Mouse (Mus musculus): ENCODE data around the gene Cyld. TPM values are rescaled to one million over a fixed set of nuclear protein-coding genes. Genes with fewer than 3 reads are reported as not detected.
"Not testable (repeated sequence)": the region's sequence is repeated elsewhere in the genome, so short reads cannot be mapped to it uniquely, and the experiment has no call there.

The Cyld gene
- total RNA-seq, 2 experiments from 2014 or later = 105 to 118 TPM

DNA sequence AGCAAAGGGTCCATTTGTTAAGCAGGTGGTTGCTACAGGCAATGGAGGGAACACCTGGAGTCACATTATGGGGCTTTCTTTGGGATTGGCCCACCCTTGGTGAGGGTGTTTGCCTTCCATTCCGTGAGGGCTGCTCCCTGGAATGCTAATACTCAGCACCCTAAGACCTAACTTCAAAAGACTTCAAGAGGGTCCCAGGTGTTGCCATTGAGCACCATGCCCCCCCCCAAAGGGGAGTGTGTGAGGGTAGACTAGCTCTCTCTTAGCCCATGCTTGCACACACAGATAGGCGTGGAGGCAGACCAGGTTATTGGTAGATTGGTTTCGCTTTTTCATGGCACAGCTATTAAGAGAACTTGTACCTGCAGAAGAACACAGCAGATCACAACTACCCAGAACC is 83.3 kb downstream of the Cyld start:
- intact Hi-C loops (cut with DNase I) = no loop called here
- no peak for DNase-seq (ENCODE audit: low spot score in 2 of 2)

DNA sequence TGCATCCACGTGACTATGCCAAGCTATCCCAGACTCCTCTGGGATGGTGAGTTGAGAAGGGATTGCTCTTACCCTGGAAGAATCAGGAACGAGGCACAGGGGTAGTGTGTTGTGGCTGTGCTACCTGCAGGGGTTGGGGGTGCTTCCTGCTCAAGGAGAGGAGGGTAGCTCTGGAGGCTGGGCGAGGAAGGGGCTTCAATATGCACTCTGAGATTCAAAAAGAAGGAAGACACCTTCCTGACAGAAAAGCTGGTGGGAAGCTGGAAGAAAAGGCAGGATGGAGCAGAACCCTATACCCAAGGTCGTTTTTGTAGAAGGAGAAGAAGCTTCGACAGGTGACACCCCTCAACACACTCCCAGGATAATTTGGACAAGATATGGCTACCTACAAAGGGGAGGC is 84.5 kb downstream of the Cyld start:
- intact Hi-C loops (cut with DNase I) = no loop called here
- no peak for DNase-seq (ENCODE audit: low spot score in 2 of 2)

DNA sequence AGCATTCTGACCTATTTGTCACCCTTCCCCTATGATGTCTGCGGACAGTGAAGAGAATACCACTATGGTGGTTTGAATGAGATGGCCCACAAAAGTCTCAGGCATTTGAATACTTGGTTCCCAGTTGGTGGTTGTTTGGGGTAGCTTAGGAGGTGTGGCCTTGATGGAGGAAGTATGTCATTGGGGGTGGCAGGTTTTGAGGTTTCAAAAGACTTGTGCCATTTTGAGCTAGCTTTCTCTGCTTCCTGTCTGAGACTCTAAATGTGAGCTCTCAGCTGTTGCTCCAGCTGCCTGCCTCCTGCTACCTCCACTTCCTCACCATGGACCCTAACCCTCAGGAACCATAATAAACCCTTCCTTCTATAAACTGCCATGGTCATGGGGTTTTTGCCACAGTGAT is 86.9 kb downstream of the Cyld start:
- no peak for DNase-seq (ENCODE audit: low spot score in 2 of 2)
- intact Hi-C loops (cut with DNase I) = no loop called here

DNA sequence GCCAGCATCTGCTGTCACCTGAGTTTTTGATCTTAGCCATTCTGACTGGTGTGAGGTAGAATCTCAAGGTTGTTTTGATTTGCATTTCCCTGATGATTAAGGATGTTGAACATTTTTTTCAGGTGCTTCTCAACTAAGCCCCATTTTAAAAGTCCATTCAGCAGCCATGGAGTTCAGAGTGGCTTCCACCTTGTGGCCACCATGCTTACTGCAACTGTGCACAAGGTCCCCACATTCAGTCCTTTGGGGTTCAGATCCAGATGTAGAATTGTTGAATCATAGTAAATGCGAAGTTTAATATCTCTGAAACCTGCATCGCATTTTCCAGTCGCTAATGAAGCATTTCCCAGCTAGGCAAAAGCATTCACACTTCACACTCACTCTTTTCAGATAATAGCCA is 91.5 kb downstream of the Cyld start:
- DNase-seq (ENCODE audit: low spot score in 2 of 2); intact Hi-C loops (cut with DNase I): not testable (repeated sequence)

DNA sequence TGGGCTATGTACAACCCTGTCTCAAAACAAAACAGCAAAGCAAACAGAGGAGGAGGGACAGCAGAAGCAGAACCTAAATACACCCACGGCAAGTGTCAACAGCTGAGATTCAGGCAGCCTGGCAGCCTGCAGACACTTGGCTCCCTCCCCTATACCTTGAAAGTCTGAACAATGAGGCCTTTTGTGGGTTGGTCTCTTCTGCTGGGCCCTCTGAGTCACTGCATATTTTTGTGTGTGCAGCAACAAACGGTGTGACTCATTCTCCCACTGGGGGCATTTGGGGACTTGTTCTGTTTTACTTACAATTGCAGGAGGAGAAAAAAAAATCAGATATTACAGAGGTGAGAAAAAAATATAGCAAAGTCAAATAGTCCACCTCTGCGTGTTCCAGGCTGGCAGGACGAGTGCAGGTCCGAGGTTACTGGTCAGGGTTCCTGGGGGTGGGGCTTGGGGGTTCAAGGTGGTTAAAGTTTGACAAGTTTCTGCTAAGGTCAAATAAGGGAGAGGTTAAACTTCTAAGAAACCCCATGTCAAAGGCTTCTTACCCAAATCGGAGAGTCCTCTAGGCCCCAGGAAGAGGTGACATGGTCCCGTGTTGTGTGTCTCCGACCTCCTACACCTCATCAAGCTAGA is 96.0 kb downstream of the Cyld start:
- DNase-seq (ENCODE audit: low spot score in 2 of 2) = peak; percentile 26 to 87
- intact Hi-C loops (cut with DNase I) = loop anchor here (10.0 kb wide), 1 partner anchor 782 kb away; no protein-coding TSS in a partner anchor

DNA sequence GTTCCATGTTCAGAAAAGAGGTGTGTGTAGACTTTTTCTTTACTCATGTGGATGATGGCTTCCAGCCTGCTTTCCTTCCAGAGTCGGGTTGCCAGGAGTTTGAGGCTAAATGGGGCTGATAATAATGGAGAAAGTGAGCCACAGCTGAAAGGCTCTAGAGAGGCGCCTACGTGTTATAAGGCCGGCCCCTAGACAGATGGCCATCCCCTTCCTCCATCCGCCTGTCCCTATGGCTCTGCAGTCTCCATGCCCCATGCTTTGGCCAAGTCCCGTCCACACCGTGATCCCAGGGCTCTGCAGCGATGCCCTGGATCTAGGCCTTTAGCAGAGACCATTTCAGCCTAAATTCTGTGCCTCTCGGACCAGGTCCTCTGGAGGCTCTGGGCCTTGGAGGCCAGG is 96.5 kb downstream of the Cyld start:
- intact Hi-C loops (cut with DNase I) = loop anchor here (10.0 kb wide), 1 partner anchor 781 kb away; no protein-coding TSS in a partner anchor
- DNase-seq (ENCODE audit: low spot score in 2 of 2) = no peak

DNA sequence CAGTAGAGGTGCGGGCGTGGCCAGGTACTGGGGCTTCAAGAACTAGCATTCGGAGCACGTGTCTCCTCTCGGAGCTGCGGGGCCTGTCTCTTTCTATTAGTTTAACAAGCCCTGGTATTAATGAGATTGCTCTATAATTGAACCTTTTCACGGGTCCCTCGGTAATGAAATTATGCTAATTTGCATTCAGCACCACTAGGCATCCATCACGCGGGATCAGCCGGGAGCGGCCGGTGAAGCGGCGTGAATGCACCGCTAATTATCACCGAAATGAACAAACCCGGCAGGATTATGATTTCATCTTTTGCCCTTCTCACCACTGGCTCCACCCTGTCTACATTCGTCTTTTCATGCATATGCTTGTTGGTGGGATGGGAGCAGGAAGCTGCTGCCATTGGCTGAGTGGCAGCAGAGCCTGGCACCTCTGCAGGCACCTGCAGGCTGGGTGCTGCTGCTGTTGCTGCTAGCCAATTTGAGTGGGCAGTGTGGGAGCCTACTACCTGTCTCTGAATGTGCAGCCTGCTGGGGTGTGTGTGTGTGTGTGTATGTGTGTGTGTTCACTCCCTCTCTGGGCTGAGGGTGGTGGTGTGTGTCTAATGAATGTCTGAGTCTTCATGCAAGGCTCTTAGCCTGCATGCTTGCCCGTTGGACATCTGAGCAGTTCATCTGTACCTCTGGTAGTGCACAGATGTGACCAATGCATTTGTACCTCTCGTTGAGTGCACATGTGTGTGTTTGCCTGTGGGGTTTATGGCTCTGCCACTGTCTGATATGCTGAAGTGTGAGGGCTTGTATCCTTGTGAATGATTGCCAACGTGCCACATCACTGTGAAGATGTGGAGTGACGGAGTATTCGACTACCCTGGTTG is 97.2 kb downstream of the Cyld start:
- intact Hi-C loops (cut with DNase I) = loop anchor here (10.0 kb wide), 1 partner anchor 781 kb away; no protein-coding TSS in a partner anchor
- peak; percentile 15 to 27 for DNase-seq (ENCODE audit: low spot score in 2 of 2)

DNA sequence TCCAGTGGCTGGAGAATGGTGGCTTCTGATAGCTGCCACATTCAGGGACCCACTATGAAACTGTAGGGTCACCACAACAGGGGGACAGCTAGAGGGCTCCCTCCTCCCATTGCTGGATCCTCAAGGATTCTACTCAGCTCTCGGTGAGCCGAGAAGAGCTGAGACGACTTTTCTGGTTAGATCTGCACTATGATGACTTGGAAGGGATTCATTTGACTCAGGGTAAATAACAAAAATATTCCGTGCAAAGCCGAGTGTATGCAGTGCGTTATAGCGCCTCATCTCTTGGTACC is 97.7 kb downstream of the Cyld start:
- peak; percentile 11 to 17 for DNase-seq (ENCODE audit: low spot score in 2 of 2)
- intact Hi-C loops (cut with DNase I) = loop anchor here (10.0 kb wide), 1 partner anchor 780 kb away; no protein-coding TSS in a partner anchor

DNA sequence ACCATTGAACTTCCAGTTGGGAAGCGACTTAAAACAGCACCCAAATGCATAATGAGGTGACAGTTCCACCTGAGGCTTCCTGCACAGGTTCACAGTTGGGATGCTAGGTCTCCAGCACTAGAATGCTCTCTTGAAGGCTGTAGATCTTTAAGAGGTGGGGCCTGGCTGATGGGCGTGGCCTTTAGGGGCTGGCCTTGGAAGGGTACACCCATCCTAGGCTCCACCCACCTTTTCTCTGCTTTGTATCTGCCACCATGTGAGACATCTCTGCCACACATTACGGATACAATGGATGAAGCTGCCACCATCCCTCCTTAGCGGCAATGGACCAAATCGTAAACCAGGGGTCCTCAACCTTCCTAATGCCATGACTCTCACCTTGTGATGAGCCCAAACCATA is 99.1 kb downstream of the Cyld start:
- no peak for DNase-seq (ENCODE audit: low spot score in 2 of 2)
- intact Hi-C loops (cut with DNase I) = loop anchor here (10.0 kb wide), 1 partner anchor 779 kb away; no protein-coding TSS in a partner anchor

DNA sequence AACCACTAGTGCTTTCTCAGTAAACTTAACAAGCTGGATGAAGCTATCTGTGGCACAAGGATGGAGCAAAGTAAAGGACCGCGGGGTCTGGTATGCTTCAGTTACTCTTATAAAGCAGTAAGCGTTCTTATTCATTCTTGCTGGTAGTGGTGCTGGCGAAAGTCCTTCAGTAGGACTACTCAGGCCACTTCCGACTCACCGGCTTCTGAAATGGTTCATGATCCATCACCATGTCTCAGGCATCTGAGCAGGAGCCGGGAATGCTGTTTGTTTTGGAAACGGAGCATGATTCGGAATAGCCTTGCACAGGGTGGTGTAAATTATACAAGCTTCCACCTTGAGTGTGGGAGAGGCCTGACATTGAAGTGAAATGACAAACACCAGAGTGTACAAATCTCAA is 99.8 kb downstream of the Cyld start:
- intact Hi-C loops (cut with DNase I) = loop anchor here (10.0 kb wide), 1 partner anchor 778 kb away; no protein-coding TSS in a partner anchor
- DNase-seq (ENCODE audit: low spot score in 2 of 2) = no peak

Other genes starting within 250 kb of the Cyld start
- 10 to 100 TPM; 16.7 to 17.9 TPM for gene Nkd1, start 175.7 kb upstream of the Cyld start, total RNA-seq (2021)
- 1 to 10 TPM; 1.4 to 1.6 TPM for gene Snx20, start 60.9 kb upstream of the Cyld start, total RNA-seq (2021)
- gene Nod2, start 49.7 kb upstream of the Cyld start, total RNA-seq (2021) = under 1 TPM; 0.34 to 0.43 TPM